Mouse (Mus musculus) adrenal gland, adult 2 months (tissue): ENCODE results near the gene Gse1. TPM values are rescaled to one million over a fixed set of nuclear protein-coding genes. Genes with fewer than 3 reads are reported as not detected.

Source experiments
- DNase-seq: peaks from one replicate; pipeline ENCODE4 v3.0.0; 2021
- polyA plus RNA-seq: library from polyadenylated mRNA; depleted of rRNA; stranded (reverse); fragments of >200 nt; gene quantifications from 2 replicates; pipeline ENCODE4 v1.2.3, GENCODE M21; 2012
- total RNA-seq, 2 experiments: library from RNA; stranded (reverse); gene quantifications; 2 replicates each; pipeline ENCODE4 v1.2.3; 2021

Gene Gse1
- total and polyA plus RNA-seq, 3 experiments = 27.1 to 46.3 (median 28.7) TPM

GRCm38 (mm10) chr8:120535452-120536305 is 307.4 kb downstream of the Gse1 start:
- DNase-seq = peak; percentile 83

DNA sequence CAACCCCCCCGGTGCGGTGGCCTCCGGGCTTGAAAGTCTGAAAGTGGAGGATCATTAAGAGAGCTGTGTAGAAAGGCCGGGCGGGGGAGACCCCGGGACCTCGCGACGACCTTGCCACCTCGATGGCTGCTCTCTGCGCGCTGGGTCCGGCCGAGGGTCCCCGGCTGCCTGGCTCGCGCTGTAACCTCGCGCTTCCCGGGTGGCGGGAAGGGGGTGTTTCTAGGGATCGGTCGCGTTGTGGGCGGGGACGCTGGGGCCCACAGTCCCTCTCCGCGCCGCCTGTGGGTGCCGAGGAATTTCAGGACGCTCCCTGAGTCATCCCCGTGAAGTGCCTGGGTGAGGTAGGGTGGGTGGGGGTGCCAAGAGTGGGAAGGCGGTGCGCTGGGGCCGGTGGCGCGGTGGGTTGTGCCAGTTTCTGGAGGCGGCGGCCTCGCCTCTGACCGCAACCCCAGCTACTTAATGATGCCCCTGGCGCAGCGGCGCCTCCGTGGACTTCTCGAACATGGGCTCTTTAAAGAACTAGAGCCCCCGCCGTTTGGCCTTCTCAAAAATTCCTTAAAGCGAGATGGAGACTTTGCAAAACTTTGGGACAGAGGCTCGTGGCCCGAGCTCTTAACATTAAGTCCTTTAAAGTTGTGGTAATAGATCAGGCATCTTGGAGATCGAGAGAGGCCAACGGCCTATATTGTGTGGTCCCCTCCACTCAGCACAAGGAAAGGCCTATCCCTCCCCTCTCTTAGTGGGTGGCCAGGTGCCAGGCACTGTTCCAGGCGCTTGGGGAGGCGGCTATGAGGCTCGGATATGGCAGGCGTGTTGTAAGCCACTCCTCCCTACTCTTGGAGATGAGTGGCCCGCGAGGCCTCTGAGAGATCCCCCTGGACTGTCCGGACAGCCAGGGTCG is 308.3 kb downstream of the Gse1 start:
- DNase-seq = peak; percentile 65

GRCm38 (mm10) chr8:120537207-120537817 is 309.1 kb downstream of the Gse1 start:
- DNase-seq = peak; percentile 90

DNA sequence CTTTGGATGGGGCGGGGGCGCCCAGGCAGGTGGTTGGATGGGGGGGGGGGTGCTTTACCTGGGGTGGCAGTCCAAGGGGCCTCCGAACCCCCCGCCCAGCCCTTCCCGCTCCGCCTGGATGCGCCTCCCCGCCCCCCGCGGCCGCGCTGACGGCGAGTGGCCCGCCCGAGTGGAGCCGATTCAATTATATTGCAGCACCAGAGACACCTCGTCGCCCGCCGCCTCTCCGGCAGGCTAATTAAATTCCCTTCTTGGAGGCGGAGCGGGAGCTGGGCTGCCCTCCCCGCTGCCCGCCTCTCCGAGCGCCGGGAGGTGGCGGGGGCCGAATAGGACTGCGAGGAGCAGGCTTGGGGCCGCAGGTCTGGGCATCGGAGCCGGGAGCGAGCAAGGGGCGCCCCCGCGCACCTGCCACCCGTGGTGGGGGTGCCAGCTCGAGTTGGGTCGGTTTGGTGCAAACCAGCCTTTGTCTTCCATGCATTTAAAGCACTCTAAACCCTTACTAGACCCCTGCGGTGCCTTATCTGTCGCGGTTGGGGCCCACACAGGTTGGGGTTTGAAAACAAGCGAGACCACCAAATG is 309.7 kb downstream of the Gse1 start:
- DNase-seq = peak; percentile 74

DNA sequence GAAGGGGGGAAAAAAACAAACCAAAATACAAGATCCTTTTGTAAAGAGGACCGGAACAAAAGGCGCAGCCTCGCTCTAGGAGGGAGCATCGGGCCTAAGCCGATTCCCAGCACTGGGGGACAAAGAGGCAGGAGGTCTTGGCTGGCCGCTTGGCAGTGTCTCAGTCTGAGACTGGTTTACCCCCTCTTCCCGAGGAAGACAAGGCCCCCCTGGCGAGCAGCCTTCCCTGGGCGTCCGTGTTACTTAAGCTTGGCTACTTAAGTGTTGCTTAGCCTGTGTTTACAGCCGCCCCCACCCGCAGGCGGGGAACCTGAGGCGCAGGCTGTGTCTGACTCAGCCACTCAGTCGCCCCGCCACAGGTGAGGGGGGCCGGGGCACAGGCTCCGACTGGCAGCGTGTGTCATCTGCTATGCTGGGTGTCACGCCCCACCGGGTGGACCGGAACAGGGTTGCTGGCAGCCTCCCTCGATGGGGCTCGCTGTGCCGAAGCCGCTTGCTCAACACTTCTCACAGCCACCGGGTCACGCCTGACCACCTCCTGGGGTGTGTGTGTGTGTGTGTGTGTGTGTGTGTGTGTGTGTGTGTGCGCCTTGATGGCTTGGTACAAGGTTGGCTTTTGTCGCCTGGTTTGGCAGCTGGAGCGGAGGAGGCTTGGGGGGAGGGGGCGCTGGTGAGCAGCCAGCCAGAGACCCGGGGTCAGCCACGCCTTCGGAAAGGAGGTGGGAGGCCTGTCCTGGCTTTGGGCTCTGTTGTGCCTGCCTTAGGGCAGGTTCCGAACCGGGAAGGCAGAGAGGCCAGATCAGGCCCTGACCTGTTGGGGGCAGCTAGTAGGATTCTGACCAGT is 310.4 kb downstream of the Gse1 start:
- DNase-seq = peak; percentile 79

GRCm38 (mm10) chr8:120539381-120539774 is 311.1 kb downstream of the Gse1 start:
- peak; percentile 52 for DNase-seq

GRCm38 (mm10) chr8:120539775-120540625 is 311.7 kb downstream of the Gse1 start:
- DNase-seq = no peak

DNA sequence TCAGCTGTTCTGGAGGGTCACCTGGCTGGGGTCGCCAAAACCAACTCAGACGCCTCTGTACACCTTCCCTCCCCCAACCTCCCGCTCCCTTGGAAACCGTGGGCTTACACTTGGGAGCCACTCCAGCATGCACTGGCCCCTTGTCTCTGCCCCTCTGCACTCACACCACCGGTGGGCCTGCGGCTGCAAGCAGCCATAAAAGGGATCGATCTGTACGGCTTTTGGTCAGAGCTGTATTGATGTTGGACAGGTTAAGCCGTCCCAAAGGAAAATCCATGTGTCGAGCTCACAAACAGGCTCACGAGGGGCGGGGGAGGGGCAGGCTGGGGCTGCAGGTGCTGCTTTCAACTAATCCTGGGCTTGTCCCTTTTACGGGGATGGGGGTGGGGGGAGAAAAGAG is 314.7 kb downstream of the Gse1 start:
- DNase-seq = no peak

- DNase-seq = peak; percentile 71
These were observed 315.3 kb downstream of the Gse1 start for GRCm38 (mm10) chr8:120543416-120544055.

DNA sequence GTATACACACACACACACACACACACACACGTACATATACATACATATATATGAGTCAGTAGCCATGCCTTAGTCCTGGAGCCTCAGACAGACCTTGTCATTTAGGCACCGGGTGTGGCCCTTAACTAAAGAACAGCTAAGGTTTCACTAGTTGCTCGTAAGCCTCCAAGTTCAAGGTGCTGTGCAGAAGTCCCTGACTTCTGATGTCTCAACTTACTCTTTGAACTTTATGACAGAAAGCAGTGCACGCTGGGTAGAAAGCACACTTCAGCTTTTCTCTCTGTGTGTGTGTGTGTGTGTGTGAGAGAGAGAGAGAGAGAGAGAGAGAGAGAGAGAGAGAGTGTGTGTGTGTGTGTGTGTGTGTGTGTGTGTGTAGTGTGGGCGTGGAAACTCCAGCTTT is 315.9 kb downstream of the Gse1 start:
- DNase-seq = no peak

DNA sequence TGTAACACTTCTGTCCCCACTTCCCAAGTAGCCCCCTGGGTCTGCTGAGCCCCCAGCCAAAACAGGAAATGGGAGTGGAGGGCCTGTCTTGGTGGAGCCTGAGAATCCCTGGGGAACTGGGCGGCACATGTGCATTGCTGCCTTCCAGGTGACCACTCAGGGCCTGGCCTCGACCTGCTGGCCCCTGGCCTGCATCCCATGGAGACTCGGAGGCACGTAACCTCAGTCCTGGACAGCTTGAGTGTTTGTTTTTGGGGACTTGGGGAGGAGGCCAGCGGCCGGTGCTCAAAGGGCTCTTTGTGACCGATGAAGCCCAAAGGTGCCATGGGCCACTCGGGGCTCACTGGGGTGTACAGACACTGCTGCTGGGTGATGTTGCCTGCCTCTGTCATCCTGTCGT is 319.3 kb downstream of the Gse1 start:
- no peak for DNase-seq

- DNase-seq = no peak
These were observed 320.1 kb downstream of the Gse1 start for GRCm38 (mm10) chr8:120548313-120548761.

DNA sequence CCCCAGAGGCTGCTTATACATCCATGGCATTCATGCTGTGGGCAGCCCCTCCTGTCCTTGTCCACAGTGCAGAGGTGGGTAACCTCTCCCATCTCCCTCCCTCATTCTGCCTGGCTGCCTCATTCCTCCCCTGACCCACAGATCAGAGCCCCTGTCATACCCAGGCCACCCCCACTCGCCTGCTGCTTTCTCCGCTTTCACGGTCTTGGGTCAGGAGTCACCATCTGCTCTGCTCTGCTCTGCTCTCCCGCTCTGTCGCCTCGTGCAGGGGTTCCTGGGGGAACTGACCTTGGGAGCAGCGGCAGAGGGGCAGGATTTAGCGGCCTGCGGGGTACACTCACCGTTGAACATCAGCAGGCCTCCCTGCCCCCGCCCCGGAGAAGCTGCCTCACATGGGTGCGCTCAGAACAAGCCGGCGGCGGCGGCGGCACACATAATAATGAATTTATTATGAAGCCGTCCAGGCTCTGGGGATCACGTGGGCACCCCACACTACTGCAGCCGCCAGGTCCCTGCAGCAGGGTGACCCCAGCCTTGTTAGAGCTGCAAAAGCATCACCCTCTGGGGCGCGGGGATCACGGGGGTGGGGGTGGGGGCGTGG is 321.2 kb downstream of the Gse1 start:
- peak; percentile 55 for DNase-seq

- no peak for DNase-seq
These were observed 321.7 kb downstream of the Gse1 start for GRCm38 (mm10) chr8:120549922-120550321.

DNA sequence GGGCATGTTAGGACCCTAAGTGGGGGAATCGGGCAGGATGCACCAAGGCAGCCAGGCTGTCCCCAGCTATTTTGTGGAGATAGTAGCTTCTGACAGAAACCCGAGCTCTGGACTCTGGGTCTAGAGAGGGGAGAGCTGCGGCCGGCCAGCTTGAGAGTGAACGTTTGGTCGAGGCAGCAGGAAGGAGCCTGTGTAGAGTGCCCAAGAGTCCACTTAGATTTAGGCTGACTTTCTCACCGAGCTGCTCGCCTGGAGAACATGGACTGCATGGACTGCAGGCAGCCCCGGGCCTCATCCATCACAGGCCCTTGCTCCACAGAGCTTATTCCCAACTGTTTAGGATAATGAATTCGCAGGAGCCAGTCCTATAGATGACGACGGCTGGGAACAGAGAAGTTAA is 322.2 kb downstream of the Gse1 start:
- no peak for DNase-seq

- DNase-seq = no peak
These were observed 322.9 kb downstream of the Gse1 start for GRCm38 (mm10) chr8:120550937-120551676.

DNA sequence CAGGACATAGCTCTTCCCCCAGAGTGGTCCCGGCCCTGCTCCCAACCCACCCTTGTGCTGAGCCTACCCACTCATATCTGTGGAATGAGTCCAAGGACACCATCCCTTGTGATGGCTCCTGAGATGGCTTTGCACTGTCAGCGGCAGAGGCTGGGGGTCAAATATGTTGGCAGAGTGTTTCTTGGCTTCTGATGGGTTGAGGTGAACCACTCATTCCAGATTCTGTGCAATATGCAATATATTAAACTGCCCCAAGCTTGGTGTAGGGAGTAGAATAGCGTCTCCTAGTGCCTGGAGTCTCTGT is 323.4 kb downstream of the Gse1 start:
- peak; percentile 75 for DNase-seq

DNA sequence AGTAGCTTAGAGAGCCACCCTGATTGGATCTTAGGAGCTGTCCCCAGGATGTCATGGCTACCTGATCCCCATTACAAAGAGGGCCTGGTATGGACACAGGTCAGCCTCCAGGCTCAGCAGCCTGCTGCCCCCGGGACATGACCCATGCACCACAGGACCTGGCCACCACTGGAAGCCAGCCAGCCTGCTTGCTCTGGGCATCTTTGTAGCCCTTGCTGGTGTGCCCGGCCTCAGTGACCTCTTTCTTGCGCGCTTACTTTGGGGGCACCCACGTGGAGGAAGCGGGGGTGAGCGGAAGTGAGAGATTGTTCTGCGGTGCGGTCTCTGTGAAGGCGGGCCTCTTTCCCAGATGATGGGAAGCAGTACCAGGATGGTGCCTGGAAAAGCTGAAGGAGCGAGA is 324.3 kb downstream of the Gse1 start:
- DNase-seq = no peak
